Mouse (Mus musculus) liver, embryonic 12.5 days (tissue): ENCODE results near the gene Adora2a. TPM values are rescaled to one million over a fixed set of nuclear protein-coding genes. Genes with fewer than 3 reads are reported as not detected.
"Not testable (repeated sequence)": the region's sequence is repeated elsewhere in the genome, so short reads cannot be mapped to it uniquely, and the experiment has no call there.

Source experiments
- ATAC-seq: fragments of 200-750 bp; cut with Nextera tagmentation; 2 replicates; pipeline ENCODE4 v1.8.0; 2017; ENCODE audit warnings: moderate number of reproducible peaks, mild to moderate bottlenecking, moderate library complexity
- H3K27ac ChIP-seq: fragments of 300-500 bp; sonication (generic); 2 replicates; pipeline ENCODE4 v1.5.1; 2016; ENCODE audit warnings: mild to moderate bottlenecking
- H3K27me3 ChIP-seq: fragments of 300-500 bp; sonication (generic); replicated peaks from 2 replicates; pipeline ENCODE4 v1.6.1; 2016; ENCODE audit warnings: mild to moderate bottlenecking, moderate library complexity
- H3K36me3 ChIP-seq: fragments of 300-500 bp; sonication (generic); 2 replicates; pipeline ENCODE4 v1.6.1; 2016; ENCODE audit warnings: mild to moderate bottlenecking, moderate library complexity
- H3K4me1 ChIP-seq: fragments of 300-500 bp; sonication (generic); 2 replicates; pipeline ENCODE4 v1.6.1; 2016
- H3K4me2 ChIP-seq: fragments of 300-500 bp; sonication (generic); 2 replicates; pipeline ENCODE4 v1.6.1; 2016; ENCODE audit warnings: mild to moderate bottlenecking, moderate library complexity
- H3K4me3 ChIP-seq: fragments of 300-500 bp; sonication (generic); 2 replicates; pipeline ENCODE4 v1.5.1; 2016; ENCODE audit warnings: mild to moderate bottlenecking, moderate library complexity
- H3K9ac ChIP-seq: fragments of 300-500 bp; sonication (generic); 2 replicates; pipeline ENCODE4 v1.6.1; 2016; ENCODE audit warnings: mild to moderate bottlenecking, moderate library complexity
- H3K9me3 ChIP-seq: fragments of 300-500 bp; sonication (generic); replicated peaks from 2 replicates; pipeline ENCODE4 v1.6.1; 2016; ENCODE audit warnings: mild to moderate bottlenecking, moderate library complexity
- WGBS: fragments of 180-500 bp; shearing (Covaris S2); methylation state at CpG from one replicate; pipeline ENCODE4 v1.1.7; 2016; ENCODE audit not compliant: insufficient replicate concordance; 5-methylcytosine and 5-hydroxymethylcytosine counted together
- polyA plus RNA-seq: library from polyadenylated mRNA; unstranded; fragments of >200 nt; fragmentation: Nextera tagmentation; extraction: Ambion mirVana; gene quantifications from 2 replicates; pipeline ENCODE4 v1.2.1, GENCODE M21; 2016

The Adora2a gene
- polyA plus RNA-seq, 1 experiment from 2014 or later = 3.1 TPM

DNA sequence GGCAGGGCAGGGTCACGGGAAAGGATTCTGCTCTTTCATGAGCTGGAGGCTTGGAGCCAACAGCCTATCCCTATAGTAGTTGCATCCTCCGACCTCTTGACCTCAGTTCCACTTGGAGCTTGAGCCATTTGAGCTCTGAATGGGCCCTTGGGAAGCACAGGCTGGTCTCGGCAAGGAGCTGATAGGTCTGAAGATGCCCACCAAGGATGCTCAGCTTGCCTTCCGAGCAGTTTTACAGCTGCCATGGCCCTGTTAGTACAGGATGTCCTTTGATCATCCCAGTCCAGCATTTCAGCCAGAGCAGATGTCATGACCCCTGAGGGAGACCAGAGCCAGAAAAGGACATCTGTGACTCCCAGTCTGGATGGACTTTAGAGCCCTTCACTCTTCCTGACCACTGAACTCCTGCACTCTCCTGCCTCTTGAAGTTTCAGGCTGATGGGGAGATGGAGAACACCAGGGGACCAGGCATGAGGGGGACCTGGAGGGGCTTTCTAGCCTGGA, 11.6 kb downstream of the Adora2a start:
- 65% methylated on average over 4 of the region's 4 CpGs for WGBS
- H3K9me3 ChIP-seq = no peaks in the 10 kb centered on the region
- peaks cover 20% of the 10 kb centered on the region for H3K4me1 ChIP-seq
- peaks cover 2% of the 10 kb centered on the region for H3K36me3 ChIP-seq
- no peak overlapping the region for H3K4me2 ChIP-seq
- no peak overlapping the region for H3K4me3 ChIP-seq
- H3K27ac ChIP-seq = no peak overlapping the region
- no peak for ATAC-seq
- no peak overlapping the region for H3K9ac ChIP-seq
- no peaks in the 10 kb centered on the region; the same call in 1 of the 2 replicates for H3K27me3 ChIP-seq

DNA sequence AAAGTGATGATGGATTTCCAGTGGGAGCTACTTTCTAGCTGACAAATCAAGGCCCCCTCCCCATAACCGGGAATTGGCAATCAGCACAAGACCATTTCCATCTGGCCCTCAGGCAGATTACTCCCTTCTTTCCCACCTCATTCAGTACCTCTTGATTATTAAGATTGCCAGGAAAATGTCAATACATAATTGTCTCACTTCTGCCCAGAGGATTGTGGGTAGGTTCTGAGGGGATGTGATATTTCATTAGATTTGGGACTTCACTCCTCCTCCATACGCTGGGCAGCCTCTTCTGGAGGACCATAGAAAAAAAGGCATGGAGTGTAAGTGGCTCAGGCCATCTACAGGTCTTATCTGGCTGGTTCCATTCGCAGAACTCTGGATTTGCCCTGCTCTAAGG, 15.6 kb downstream of the Adora2a start:
- peaks cover 7% of the 10 kb centered on the region for H3K36me3 ChIP-seq
- H3K27ac ChIP-seq = no peak overlapping the region
- no peak overlapping the region for H3K9ac ChIP-seq
- ATAC-seq = no peak
- H3K4me1 ChIP-seq = peaks cover 3% of the 10 kb centered on the region; the same call in 1 of the 2 replicates
- H3K4me3 ChIP-seq = no peak overlapping the region
- WGBS = 68% methylated on average over 3 of the region's 3 CpGs
- no peaks in the 10 kb centered on the region for H3K9me3 ChIP-seq
- no peak overlapping the region for H3K4me2 ChIP-seq
- H3K27me3 ChIP-seq = no peaks in the 10 kb centered on the region

GRCm38 (mm10) chr10:75333176-75333776, 16.6 kb downstream of the Adora2a start:
- Histone ChIP-seq H3K4me3 (no peak overlapping the region), H3K27me3 (no peaks in the 10 kb centered on the region), H3K36me3 (peaks cover 7% of the 10 kb centered on the region), H3K4me1 (no peaks in the 10 kb centered on the region), H3K9ac (no peak overlapping the region), H3K4me2 (no peak overlapping the region), H3K9me3 (no peaks in the 10 kb centered on the region), H3K27ac (no peak overlapping the region)
- ATAC-seq = 0 out of 2 replicates have a peak, but pooled peaks have one; percentile 18
- WGBS = 80% methylated on average over 23 of the region's 23 CpGs

DNA sequence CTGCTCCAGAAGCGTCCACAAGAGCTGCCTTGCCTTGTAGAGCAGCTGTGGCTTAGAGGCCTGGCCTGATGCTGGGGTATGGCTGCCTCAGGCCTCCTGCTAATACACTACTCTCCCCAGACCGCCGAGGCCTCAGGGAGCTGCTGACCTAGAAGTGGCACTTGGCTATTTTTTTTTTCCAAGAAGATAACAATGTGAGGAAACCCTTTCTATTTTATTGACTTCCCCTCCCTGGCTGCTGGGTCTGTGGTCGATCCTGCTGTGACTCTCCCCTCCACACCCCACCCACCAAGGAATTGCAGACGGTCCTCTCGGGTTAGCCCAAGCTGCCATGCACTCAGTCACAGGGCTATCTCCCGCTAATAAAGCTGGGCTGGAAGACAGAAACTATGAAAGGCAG, 17.5 kb downstream of the Adora2a start:
- peaks cover 7% of the 10 kb centered on the region for H3K36me3 ChIP-seq
- no peaks in the 10 kb centered on the region for H3K4me1 ChIP-seq
- H3K27me3 ChIP-seq = no peaks in the 10 kb centered on the region
- no peak overlapping the region for H3K4me2 ChIP-seq
- H3K9ac ChIP-seq = no peak overlapping the region
- no peak overlapping the region for H3K4me3 ChIP-seq
- H3K27ac ChIP-seq = no peak overlapping the region
- no peaks in the 10 kb centered on the region for H3K9me3 ChIP-seq
- WGBS = 59% methylated on average over 7 of the region's 7 CpGs
- ATAC-seq = no peak

DNA sequence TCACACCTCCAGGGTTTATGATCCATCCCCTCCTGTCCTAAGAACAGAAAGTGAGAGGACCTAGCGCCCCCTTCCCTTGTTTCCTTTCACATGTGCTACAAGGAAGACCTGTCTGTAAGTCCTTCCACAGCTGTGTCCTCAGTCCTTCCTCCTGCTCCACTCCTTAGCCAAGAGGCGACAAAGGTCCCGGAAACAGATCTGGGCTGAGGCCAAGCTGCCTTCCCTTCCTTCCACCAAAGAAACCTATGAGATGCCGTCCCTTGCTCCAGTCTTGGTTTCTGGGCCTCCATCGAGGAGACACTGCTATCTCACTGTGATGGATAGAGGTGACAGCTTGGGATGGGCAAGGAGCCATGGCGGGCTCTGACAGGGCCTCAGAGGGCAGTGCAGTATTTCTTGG, 18.4 kb downstream of the Adora2a start:
- no peaks in the 10 kb centered on the region for H3K4me1 ChIP-seq
- H3K27me3 ChIP-seq = no peaks in the 10 kb centered on the region
- H3K9ac ChIP-seq = no peak overlapping the region
- no peak overlapping the region for H3K4me3 ChIP-seq
- no peak for ATAC-seq
- H3K9me3 ChIP-seq = no peaks in the 10 kb centered on the region
- H3K4me2 ChIP-seq = no peak overlapping the region
- no peak overlapping the region for H3K27ac ChIP-seq
- 73% methylated on average over 6 of the region's 6 CpGs for WGBS
- peaks cover 7% of the 10 kb centered on the region for H3K36me3 ChIP-seq

DNA sequence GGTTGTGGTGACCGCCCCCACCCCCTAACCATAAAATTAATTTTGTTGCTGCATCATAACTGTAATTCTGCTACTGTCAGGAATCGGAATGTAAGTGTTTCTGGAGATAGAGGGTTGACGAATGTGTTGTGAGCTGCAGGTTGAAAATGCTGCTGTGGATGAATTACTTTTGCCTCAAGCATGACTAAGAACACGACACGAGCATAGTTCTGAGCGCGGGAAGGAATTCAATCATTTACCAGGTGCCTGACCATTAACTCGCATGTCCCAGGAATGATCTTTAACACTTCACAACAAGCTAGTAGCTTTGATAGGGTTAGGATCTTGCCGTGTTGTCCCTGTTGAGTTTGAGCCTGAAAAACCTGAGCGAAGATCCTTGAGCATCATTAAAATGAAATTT, 20.6 kb downstream of the Adora2a start:
- Histone ChIP-seq H3K27me3 (no peaks in the 10 kb centered on the region), H3K4me1 (no peaks in the 10 kb centered on the region), H3K27ac (no peak overlapping the region), H3K4me2 (no peak overlapping the region), H3K4me3 (no peak overlapping the region), H3K36me3 (peaks cover 7% of the 10 kb centered on the region), H3K9me3 (no peaks in the 10 kb centered on the region), H3K9ac (no peak overlapping the region)
- 71% methylated on average over 10 of the region's 10 CpGs for WGBS
- ATAC-seq = no peak

DNA sequence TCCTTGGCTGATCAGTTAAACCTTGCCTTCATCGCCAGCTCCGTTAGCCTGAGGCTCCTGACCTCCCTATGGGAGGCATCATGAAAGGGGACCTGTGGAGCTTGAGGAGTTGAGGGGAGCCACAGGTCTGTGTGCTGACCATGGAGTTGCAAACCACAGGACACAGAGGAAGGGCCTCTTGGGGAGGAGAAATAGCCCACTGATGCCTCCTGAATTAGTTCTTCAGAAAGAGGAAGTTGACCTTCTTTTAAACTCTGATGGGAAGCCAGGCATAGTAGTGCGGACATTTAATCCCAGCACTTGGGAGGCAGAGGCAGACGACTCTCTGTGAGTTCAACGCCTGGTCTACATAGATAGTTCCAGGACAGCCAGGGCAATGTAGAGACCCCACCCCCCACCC, 22.2 kb downstream of the Adora2a start:
- Histone ChIP-seq H3K9ac (no peak overlapping the region), H3K4me3 (no peak overlapping the region), H3K4me1 (no peaks in the 10 kb centered on the region), H3K4me2 (no peak overlapping the region), H3K9me3 (no peaks in the 10 kb centered on the region), H3K36me3 (no peaks in the 10 kb centered on the region), H3K27ac (no peak overlapping the region), H3K27me3 (no peaks in the 10 kb centered on the region)
- no peak for ATAC-seq
- WGBS = 22% methylated on average over 5 of the region's 5 CpGs

- Histone ChIP-seq H3K4me1 (no peaks in the 10 kb centered on the region), H3K9me3 (no peaks in the 10 kb centered on the region), H3K36me3 (no peaks in the 10 kb centered on the region), H3K27ac (no peak overlapping the region), H3K27me3 (no peaks in the 10 kb centered on the region), H3K4me3 (no peak overlapping the region), H3K4me2 (no peak overlapping the region), H3K9ac (no peak overlapping the region)
- ATAC-seq = no peak
- WGBS = 62% methylated on average over 7 of the region's 7 CpGs
These were observed 22.7 kb downstream of the Adora2a start for GRCm38 (mm10) chr10:75339377-75339776.

- no peak overlapping the region for H3K27ac ChIP-seq
- H3K9ac ChIP-seq = no peak overlapping the region
- no peak overlapping the region for H3K4me3 ChIP-seq
- ATAC-seq = no peak
- no peaks in the 10 kb centered on the region for H3K36me3 ChIP-seq
- H3K27me3 ChIP-seq = no peaks in the 10 kb centered on the region
- H3K4me1 ChIP-seq = no peaks in the 10 kb centered on the region
- no peaks in the 10 kb centered on the region for H3K9me3 ChIP-seq
- WGBS = 37% methylated on average over 8 of the region's 8 CpGs
- H3K4me2 ChIP-seq = no peak overlapping the region
These were observed 25.3 kb downstream of the Adora2a start for GRCm38 (mm10) chr10:75341936-75342335.

GRCm38 (mm10) chr10:75344563-75344962, 27.9 kb downstream of the Adora2a start:
- H3K4me1 ChIP-seq, H3K4me3 ChIP-seq, H3K27ac ChIP-seq, H3K9me3 ChIP-seq, H3K9ac ChIP-seq, H3K4me2 ChIP-seq, H3K36me3 ChIP-seq, H3K27me3 ChIP-seq: not testable (repeated sequence)
- ATAC-seq = 0 out of 2 replicates have a peak, but pooled peaks have one; percentile 24
- 50% methylated on average over 1 of the region's 1 CpGs for WGBS

- H3K4me2 ChIP-seq = no peak overlapping the region
- no peaks in the 10 kb centered on the region for H3K9me3 ChIP-seq
- no peaks in the 10 kb centered on the region for H3K36me3 ChIP-seq
- no peak overlapping the region for H3K9ac ChIP-seq
- no peaks in the 10 kb centered on the region for H3K27me3 ChIP-seq
- ATAC-seq = no peak
- H3K4me3 ChIP-seq = no peak overlapping the region
- no peaks in the 10 kb centered on the region for H3K4me1 ChIP-seq
- no peak overlapping the region for H3K27ac ChIP-seq
- 63% methylated on average over 2 of the region's 2 CpGs for WGBS
These were observed 28.6 kb downstream of the Adora2a start for GRCm38 (mm10) chr10:75345265-75345664.

DNA sequence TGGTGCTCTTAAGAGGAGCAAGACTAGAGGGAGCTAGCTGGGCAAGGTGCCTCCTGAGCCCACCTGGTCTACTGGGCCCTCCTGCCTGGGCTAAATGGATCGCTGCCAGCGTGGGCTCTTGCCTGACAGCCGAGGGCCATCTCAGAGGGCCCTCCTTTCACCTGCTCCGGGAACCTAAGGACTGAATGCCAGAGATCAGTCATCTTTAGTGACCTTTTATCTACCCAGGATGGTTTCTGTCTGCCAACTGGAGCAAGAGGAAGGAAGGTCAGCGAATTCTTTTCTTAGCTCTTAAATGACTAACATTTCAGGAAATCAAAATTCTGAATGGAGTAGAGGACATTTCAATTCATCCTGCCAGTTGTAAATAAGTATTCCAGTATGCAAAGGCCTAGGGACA, 33.9 kb downstream of the Adora2a start:
- ATAC-seq = no peak
- WGBS = 62% methylated on average over 5 of the region's 5 CpGs
- no peak overlapping the region for H3K4me3 ChIP-seq
- no peak overlapping the region for H3K4me2 ChIP-seq
- no peaks in the 10 kb centered on the region for H3K9me3 ChIP-seq
- no peak overlapping the region for H3K27ac ChIP-seq
- no peak overlapping the region for H3K9ac ChIP-seq
- H3K36me3 ChIP-seq = no peaks in the 10 kb centered on the region
- H3K4me1 ChIP-seq = no peaks in the 10 kb centered on the region
- no peaks in the 10 kb centered on the region for H3K27me3 ChIP-seq

DNA sequence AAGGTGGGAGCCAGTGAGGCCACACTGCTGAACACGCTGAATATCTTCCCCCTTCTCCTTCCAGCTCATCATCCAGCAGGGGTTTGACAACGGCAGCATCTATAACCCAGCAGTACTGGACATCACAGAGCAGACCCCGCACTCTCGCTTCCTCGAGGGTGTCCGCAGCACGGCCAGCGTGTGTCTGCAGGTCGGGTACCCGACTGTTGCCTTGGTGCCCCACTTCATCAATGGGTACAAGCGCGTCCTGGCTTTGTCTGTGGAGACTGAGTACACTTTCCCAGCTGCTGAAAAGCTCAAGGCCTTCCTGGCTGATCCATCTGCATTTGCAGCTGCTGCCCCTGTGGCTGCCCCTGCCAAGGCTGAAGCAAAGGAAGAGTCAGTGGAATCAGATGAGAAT, 35.9 kb downstream of the Adora2a start:
- no peaks in the 10 kb centered on the region for H3K4me1 ChIP-seq
- WGBS = 81% methylated on average over 12 of the region's 12 CpGs
- H3K9me3 ChIP-seq = no peaks in the 10 kb centered on the region
- no peak for ATAC-seq
- H3K4me3 ChIP-seq = no peak overlapping the region
- no peaks in the 10 kb centered on the region for H3K36me3 ChIP-seq
- no peak overlapping the region for H3K27ac ChIP-seq
- no peak overlapping the region for H3K9ac ChIP-seq
- no peaks in the 10 kb centered on the region for H3K27me3 ChIP-seq
- no peak overlapping the region for H3K4me2 ChIP-seq
